Mouse (Mus musculus): ENCODE measurements around the gene Nexn. TPM values are rescaled to one million over a fixed set of nuclear protein-coding genes. Genes with fewer than 3 reads are reported as not detected.

The Nexn gene
- polyA plus RNA-seq, 1 experiment from 2014 or later = 37.9 TPM

DNA sequence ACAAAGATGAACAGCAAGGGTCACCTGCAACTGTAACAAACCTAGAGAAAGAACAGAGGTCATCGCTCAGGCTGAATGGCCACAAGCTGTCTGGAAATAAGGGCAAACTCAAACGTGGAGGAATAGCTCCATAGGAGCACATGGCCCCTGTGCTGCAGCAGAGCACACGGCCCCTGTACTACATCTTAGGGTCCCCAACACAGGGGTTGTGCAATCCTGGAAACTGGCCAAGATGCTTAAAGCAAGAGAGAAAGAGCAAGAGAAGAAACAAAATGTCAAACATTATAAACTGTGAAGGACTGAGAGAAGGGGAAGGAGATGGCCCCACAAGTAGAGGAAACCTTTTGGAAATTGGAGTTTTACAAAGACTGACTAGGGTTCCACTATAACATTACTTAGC, 28.2 kb upstream of the Nexn start:
- DNase-seq (ENCODE audit: low spot score) (no peak), ATAC-seq (ENCODE audit: low FRiP score, low TSS enrichment) (no peak)
- TF ChIP-seq CTCF (IDR thresholded peaks at IDR 0.05; ENCODE audit: low read depth) (no peak), EP300 (optimal IDR thresholded peaks at IDR 0.05) (no peak)
- no peaks in the 10 kb centered on the region for H3K4me1 ChIP-seq (replicated peaks; ENCODE audit: control insufficient read depth, insufficient read depth)
- no peaks in the 10 kb centered on the region for H3K27me3 ChIP-seq (ENCODE audit: control insufficient read depth, insufficient read depth, low read length)
- H3K27ac ChIP-seq (replicated peaks) = no peak overlapping the region
- WGBS = 61% methylated on average over 3 of the region's 3 CpGs
- H3K36me3 ChIP-seq (ENCODE audit: control insufficient read depth, insufficient read depth, low read length) = no peaks in the 10 kb centered on the region
- no peaks in the 10 kb centered on the region for H3K9me3 ChIP-seq (ENCODE audit: control insufficient read depth, low read length)
- H3K4me2 ChIP-seq (replicated peaks; ENCODE audit: low read depth) = no peak overlapping the region
- H3K4me3 ChIP-seq (ENCODE audit: low read depth, low read length) = no peak overlapping the region
- no peak overlapping the region for H3K9ac ChIP-seq (ENCODE audit: low read length)

- Histone ChIP-seq H3K4me2 (replicated peaks; ENCODE audit: low read depth) (no peak overlapping the region), H3K27ac (replicated peaks) (no peak overlapping the region), H3K4me3 (ENCODE audit: low read depth, low read length) (no peak overlapping the region), H3K27me3 (ENCODE audit: control insufficient read depth, insufficient read depth, low read length) (no peaks in the 10 kb centered on the region), H3K4me1 (replicated peaks; ENCODE audit: control insufficient read depth, insufficient read depth) (no peaks in the 10 kb centered on the region), H3K36me3 (ENCODE audit: control insufficient read depth, insufficient read depth, low read length) (no peaks in the 10 kb centered on the region), H3K9ac (ENCODE audit: low read length) (no peak overlapping the region), H3K9me3 (ENCODE audit: control insufficient read depth, low read length) (no peaks in the 10 kb centered on the region)
- DNase-seq (ENCODE audit: low spot score) (no peak), ATAC-seq (ENCODE audit: low FRiP score, low TSS enrichment) (no peak)
- TF ChIP-seq CTCF (IDR thresholded peaks at IDR 0.05; ENCODE audit: low read depth) = no peak
- no peak for TF ChIP-seq EP300 (optimal IDR thresholded peaks at IDR 0.05)
- WGBS = 59% methylated on average over 13 of the region's 13 CpGs
These were observed 27.5 kb upstream of the Nexn start for GRCm38 (mm10) chr3:152293530-152294181.

DNA sequence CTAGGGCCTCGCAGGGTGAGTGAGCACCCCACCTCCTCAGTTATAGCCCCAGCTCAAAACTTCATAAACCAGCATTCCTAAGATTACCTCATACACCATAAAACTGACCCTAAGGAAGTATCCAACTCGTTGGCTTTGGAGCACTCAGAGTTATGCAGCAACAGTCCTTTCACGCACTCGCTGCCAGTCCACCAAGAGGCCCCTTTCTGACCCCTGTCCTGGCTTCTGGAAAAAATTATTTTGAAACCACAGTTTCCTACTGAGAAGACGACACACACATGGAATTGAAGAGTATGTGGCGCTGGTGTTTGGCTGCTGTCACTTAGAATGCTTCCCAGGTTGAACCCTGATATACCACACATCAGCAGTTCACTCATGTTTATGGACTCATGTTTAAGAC, 25.7 kb upstream of the Nexn start:
- Histone ChIP-seq H3K27me3 (ENCODE audit: control insufficient read depth, insufficient read depth, low read length) (no peaks in the 10 kb centered on the region), H3K9me3 (ENCODE audit: control insufficient read depth, low read length) (no peaks in the 10 kb centered on the region), H3K4me3 (ENCODE audit: low read depth, low read length) (no peak overlapping the region), H3K4me1 (replicated peaks; ENCODE audit: control insufficient read depth, insufficient read depth) (no peaks in the 10 kb centered on the region), H3K4me2 (replicated peaks; ENCODE audit: low read depth) (no peak overlapping the region), H3K36me3 (ENCODE audit: control insufficient read depth, insufficient read depth, low read length) (no peaks in the 10 kb centered on the region), H3K9ac (ENCODE audit: low read length) (no peak overlapping the region), H3K27ac (replicated peaks) (no peak overlapping the region)
- 72% methylated on average over 6 of the region's 6 CpGs for WGBS
- ATAC-seq (ENCODE audit: low FRiP score, low TSS enrichment) (no peak), DNase-seq (ENCODE audit: low spot score) (no peak)
- TF ChIP-seq CTCF (IDR thresholded peaks at IDR 0.05; ENCODE audit: low read depth) (no peak), EP300 (optimal IDR thresholded peaks at IDR 0.05) (no peak)

DNA sequence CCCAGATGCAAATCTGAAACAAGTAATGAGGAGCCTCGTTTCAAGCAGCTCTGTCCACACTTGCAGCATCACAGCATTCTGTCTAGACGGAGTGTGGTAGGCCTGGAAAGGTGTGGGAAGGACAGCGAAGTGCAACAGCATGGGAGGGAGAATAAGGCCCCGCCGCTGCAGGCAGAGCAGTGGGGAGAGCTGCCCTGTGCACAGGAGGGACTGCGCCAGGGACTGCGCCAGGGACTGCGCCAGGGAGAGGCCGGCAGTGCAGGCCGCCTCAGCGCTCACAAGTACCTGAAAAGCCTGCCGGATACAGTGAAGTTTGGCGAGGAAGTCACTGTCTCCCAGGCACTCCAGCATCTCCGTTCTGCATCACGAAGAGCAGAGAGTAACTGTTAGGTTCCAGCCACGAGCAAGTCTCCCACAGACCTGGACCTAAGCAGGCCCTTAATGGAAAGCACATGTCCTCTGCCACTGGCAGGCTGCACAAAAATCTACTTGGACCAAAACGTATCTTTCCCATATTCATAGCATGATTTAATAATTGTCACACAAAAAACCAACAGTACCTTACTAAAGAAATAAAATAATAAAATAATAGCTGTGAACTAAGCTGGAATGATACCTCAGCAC, 24.1 kb upstream of the Nexn start:
- H3K9ac ChIP-seq (ENCODE audit: low read length) = no peak overlapping the region
- ATAC-seq (ENCODE audit: low FRiP score, low TSS enrichment) = no peak
- H3K4me2 ChIP-seq (replicated peaks; ENCODE audit: low read depth) = no peak overlapping the region
- no peak overlapping the region for H3K27ac ChIP-seq (replicated peaks)
- H3K27me3 ChIP-seq (ENCODE audit: control insufficient read depth, insufficient read depth, low read length) = no peaks in the 10 kb centered on the region
- WGBS = 89% methylated on average over 17 of the region's 17 CpGs
- H3K4me1 ChIP-seq (replicated peaks; ENCODE audit: control insufficient read depth, insufficient read depth) = no peaks in the 10 kb centered on the region
- no peaks in the 10 kb centered on the region for H3K36me3 ChIP-seq (ENCODE audit: control insufficient read depth, insufficient read depth, low read length)
- no peaks in the 10 kb centered on the region for H3K9me3 ChIP-seq (ENCODE audit: control insufficient read depth, low read length)
- no peak overlapping the region for H3K4me3 ChIP-seq (ENCODE audit: low read depth, low read length)
- no peak for DNase-seq (ENCODE audit: low spot score)
- no peak for TF ChIP-seq CTCF (IDR thresholded peaks at IDR 0.05; ENCODE audit: low read depth)
- TF ChIP-seq EP300 (optimal IDR thresholded peaks at IDR 0.05) = no peak

DNA sequence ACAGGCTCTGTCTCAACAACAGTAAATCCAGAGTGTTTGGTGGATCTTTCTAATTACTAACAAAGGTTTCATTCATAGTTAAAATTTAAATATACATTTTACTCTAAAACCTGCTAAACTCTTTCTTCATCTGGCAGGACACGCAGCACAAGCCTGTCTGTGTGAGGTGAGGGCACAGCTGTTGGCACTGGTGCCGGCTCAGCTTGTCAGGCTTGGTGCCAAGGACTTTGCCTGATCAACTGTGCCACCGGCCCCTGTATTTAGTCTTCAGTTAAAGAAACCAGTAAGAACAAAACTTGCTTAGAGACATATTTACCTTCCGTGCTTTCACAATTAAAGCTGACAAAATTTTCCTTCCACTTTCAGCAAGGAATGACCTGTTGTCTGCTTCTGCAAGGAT, 22.6 kb upstream of the Nexn start:
- ATAC-seq (ENCODE audit: low FRiP score, low TSS enrichment) = no peak
- no peak overlapping the region for H3K27ac ChIP-seq (replicated peaks)
- WGBS = 56% methylated on average over 4 of the region's 4 CpGs

DNA sequence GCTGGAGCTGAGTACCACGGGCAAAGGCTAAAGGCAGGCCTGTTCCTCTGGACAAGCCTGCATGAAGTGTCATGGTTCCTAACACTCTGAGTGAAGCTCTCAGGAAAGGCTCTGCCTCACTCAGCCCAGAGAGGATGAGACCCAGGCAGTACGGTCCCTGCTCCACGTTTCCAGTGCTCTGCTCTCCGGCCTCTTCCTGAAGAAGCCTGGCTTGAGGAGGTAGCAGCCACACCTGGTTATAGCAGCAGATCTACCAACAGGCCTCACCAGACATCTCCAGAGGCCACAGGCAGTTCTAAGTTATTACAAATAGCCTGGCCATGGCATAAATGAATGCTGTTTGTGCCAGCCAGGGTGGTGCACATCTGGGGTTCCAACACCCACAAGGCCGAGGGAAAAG, 22.1 kb upstream of the Nexn start:
- H3K27me3 ChIP-seq (ENCODE audit: control insufficient read depth, insufficient read depth, low read length) = no peaks in the 10 kb centered on the region
- H3K9ac ChIP-seq (ENCODE audit: low read length) = no peak overlapping the region
- TF ChIP-seq EP300 (optimal IDR thresholded peaks at IDR 0.05) = no peak
- TF ChIP-seq CTCF (IDR thresholded peaks at IDR 0.05; ENCODE audit: low read depth) = no peak
- H3K27ac ChIP-seq (replicated peaks) = no peak overlapping the region
- DNase-seq (ENCODE audit: low spot score) (no peak), ATAC-seq (ENCODE audit: low FRiP score, low TSS enrichment) (no peak)
- H3K4me2 ChIP-seq (replicated peaks; ENCODE audit: low read depth) = no peak overlapping the region
- no peaks in the 10 kb centered on the region for H3K36me3 ChIP-seq (ENCODE audit: control insufficient read depth, insufficient read depth, low read length)
- WGBS = 87% methylated on average over 5 of the region's 5 CpGs
- H3K9me3 ChIP-seq (ENCODE audit: control insufficient read depth, low read length) = no peaks in the 10 kb centered on the region
- no peak overlapping the region for H3K4me3 ChIP-seq (ENCODE audit: low read depth, low read length)
- H3K4me1 ChIP-seq (replicated peaks; ENCODE audit: control insufficient read depth, insufficient read depth) = no peaks in the 10 kb centered on the region

More for the DNA sequence above, 22.6 kb upstream of the Nexn start:
- H3K9me3 ChIP-seq (ENCODE audit: control insufficient read depth, low read length) = no peaks in the 10 kb centered on the region
- no peaks in the 10 kb centered on the region for H3K36me3 ChIP-seq (ENCODE audit: control insufficient read depth, insufficient read depth, low read length)
- H3K27me3 ChIP-seq (ENCODE audit: control insufficient read depth, insufficient read depth, low read length) = no peaks in the 10 kb centered on the region
- TF ChIP-seq CTCF (IDR thresholded peaks at IDR 0.05; ENCODE audit: low read depth) (no peak), EP300 (optimal IDR thresholded peaks at IDR 0.05) (no peak)
- no peak for DNase-seq (ENCODE audit: low spot score)
- no peak overlapping the region for H3K4me3 ChIP-seq (ENCODE audit: low read depth, low read length)
- no peaks in the 10 kb centered on the region for H3K4me1 ChIP-seq (replicated peaks; ENCODE audit: control insufficient read depth, insufficient read depth)
- no peak overlapping the region for H3K9ac ChIP-seq (ENCODE audit: low read length)
- H3K4me2 ChIP-seq (replicated peaks; ENCODE audit: low read depth) = no peak overlapping the region

Data from stomach, postnatal 0 days (tissue).